Mouse (Mus musculus): ENCODE data around the gene Osbpl8.
A peak's percentile ranks its signal among the peaks of the same experiment; 100 is the strongest.
"Not testable (repeated sequence)": the region's sequence is repeated elsewhere in the genome, so short reads cannot be mapped to it uniquely, and the experiment has no call there.

The Osbpl8 gene

DNA sequence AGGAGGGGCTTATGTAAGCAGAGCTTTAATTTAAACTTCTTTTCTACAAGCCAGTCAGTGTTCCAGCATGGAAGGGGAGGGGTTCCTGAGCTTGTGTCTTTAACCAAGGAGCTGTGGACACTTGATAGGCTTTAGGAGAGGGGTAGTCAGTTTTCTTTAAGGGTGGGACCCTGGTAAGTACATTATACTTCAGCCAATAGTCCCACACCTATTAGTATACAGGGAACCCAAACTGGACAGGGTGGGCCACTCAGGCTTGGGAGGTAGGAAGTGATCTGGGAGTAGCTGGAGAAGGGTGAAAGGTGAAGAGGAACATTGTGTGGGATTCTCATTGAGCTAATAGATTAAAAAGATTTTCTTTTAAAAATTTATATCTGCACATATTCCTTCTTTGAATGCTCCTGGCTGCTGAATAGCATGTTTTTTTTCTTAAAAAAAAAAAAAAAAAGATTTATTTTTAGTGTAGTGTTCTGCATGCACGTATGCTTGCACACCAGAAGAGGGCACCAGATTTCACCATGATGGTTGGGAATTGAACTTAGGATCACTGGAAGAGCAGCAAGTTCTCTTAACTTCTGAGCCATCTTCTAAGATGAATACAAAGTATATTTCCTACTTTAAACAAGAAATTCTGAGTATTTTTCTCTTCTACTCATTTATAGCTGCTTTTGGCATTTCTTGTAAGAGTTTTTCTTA lies 21.2 kb downstream of the Osbpl8 start:
- no peak for DNase-seq (ENCODE audit: low spot score)

DNA sequence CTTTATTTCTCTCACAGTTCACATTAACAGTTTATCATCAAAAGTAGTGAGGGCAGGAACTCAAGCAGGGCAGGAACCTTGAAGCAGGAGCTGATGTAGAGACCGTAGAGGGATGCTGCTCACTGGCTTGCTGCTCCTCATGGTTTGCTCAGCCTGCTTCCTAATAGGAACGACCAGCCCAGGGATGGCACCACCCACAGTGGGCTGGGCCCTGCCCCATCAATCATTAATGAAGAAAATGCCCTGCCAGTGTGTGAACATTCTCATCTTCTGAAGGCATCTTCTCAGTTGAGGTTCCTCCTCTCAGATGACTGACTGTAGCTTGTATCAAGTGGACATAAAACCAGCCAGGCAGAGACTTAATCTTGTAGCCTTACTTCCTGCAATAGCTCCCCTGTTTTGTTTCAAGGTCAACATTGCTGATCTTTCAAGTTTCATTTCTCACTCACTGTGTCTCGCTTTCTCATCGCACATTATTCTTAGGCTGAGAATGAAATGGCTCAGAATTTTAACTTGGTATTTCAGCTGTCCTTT lies 24.5 kb downstream of the Osbpl8 start:
- DNase-seq (ENCODE audit: low spot score) = no peak

DNA sequence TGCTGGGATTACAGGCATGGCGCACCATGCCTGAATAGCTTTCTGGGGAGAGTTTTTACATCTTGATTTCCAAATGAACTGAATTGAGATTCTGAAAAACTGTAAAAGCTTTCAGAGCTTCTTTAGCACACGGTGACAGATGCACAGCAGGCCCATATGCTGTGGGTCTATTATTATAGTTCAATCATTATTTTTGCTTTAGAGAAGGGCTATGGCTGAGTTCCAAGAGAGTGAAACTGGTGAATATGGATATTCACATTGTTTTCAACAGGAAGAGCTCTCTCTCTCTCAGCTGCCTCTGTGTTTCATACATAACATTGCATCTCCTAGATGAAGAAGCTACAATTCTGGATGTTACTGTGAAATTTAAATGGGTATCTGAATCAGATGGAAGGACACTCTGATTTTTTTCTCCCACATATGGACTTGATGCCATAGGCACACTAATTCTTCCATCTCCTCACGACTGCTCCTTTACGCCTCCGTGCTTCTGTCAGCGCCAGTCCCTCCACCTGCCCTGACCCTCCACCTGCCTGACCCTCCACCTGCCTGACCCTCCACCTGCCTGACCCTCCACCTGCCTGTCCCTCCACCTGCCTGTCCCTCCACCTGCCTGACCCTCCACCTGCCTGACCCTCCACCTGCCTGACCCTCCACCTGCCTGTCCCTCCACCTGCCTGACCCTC lies 25.7 kb downstream of the Osbpl8 start:
- DNase-seq (ENCODE audit: low spot score) = no peak

DNA sequence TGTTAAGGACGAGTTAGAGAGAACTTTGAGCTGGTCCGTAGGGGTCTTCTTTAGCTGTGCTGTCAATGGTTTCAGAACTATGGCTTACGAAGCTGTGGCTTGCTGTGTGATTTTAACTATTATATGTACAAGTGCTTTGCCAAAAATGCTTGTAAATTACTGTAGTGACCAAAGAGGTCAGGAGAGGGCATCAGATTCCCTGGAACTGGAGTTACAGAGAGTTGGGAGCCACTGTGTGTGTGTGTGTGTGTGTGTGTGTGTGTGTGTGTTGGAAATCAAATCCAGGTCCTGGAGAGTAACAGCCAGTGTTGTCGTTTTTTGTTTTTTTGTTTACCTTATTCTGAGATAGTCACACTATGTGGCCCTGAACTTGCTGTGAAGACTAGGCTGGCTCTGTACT lies 29.0 kb downstream of the Osbpl8 start:
- no peak for DNase-seq (ENCODE audit: low spot score)

DNA sequence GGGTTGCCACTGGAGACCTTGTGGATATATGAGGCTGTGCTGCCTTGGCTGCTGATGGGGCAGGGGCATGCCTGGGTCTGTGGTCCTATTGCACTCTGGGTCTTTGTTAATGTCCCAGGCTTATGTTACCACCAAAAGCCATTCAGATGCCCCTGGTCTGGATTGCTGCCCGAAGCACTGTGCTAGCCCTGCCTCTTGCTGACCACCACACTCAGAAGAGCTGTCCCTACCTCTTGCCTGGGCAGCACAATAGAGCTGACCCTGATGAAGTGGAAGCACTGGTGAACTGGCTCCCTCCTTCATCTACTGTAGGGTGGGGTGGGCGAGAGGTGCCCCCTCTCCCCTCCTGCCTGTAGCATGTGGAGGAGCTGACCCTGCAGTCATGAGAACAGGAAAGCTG lies 31.6 kb downstream of the Osbpl8 start:
- DNase-seq (ENCODE audit: low spot score) = no peak

DNA sequence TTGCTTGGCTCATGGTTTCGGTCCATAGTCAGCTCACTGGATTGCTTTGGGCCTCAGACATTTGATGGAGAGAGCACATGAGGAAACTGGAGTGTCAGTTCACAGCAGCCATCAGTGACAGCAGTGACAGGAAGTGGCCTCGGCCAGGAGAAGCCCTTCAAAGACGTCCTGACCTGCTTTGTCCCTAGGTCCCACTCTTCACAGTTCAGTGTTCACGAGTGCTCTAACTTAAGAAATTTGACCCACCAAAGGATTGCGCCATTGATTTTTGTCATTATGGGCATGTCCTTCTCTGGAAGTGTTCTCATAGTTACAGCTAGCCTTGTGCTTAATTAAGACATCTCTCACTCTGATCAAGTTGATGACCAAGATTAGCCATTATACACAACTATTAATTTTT lies 34.2 kb downstream of the Osbpl8 start:
- not testable (repeated sequence) for DNase-seq (ENCODE audit: low spot score)

DNA sequence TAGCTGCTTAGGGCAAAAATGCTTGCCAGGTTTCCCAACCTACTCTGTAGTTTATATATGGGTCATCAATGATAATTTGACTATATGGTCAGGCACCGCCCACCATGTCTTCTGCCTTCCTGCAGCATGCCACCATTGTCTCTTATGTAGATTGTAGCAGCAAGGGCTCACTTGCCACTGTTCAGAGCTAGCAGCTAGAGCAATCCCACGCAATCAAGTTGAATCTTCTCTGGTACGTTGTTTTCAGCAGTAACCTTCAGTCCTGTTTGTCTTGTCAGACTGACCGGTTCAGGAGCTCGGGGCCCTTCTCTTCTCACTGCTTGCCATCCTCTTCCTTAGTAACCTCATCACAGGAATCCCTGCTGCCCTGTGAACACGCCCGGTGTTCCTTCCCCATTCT lies 36.6 kb downstream of the Osbpl8 start:
- no peak for DNase-seq (ENCODE audit: low spot score)

DNA sequence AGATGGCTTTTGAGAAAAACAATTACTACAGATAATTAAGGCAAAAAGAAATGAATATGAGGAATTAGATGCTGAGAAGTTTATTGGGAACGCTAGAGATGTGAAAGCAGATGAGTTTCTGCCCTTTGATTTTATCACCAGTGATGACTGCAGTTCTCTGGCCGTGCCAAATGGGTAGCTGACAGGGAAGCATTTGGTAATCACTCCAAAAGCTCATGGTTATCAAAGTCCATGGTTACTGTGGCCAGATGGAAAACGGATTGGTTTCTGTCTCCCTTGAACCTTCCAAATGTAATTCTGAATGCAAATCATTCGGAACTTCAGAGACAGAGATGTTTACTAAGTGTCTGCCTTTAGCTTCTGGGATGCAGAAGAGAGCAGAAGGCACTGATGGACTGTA lies 37.1 kb downstream of the Osbpl8 start:
- no peak for DNase-seq (ENCODE audit: low spot score)

DNA sequence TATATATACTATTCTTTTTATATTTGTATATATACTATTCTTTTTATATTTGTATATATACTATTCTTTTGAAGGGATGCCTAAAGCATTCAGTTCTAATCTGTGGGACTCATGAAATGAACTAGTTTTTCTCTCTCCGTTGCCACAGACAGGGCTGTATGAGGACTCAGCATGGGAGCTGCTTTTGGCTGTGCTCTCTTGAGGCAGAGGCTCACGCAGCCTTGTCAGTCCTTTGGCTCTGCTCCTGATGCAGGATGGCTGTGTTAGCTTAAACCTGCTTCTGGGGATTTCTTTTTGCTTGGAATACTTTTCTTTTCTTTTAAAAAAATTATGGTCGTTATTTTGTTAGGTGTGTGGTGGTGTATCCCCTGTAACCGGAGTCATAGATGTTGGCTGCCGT lies 39.5 kb downstream of the Osbpl8 start:
- no peak for DNase-seq (ENCODE audit: low spot score)

DNA sequence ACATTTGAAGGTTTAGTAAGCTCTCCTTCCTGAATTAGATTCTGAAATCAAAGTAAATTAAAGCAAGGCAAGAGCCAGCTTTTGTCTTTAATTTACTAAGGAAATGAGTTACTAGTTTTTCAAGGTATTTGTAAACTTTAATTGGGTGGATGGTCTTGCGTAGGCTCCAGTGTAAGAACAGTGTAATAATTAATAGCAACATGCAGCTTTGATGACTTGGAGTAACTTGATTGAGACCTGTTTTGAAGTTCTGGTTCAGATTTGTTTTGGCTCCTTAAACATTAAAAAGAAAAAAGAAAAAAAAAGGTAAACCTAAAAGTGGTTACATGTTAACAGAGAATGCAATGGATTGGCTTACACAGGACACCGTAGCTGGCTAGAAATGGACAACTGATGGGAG lies 40.9 kb downstream of the Osbpl8 start:
- DNase-seq (ENCODE audit: low spot score) = no peak

DNA sequence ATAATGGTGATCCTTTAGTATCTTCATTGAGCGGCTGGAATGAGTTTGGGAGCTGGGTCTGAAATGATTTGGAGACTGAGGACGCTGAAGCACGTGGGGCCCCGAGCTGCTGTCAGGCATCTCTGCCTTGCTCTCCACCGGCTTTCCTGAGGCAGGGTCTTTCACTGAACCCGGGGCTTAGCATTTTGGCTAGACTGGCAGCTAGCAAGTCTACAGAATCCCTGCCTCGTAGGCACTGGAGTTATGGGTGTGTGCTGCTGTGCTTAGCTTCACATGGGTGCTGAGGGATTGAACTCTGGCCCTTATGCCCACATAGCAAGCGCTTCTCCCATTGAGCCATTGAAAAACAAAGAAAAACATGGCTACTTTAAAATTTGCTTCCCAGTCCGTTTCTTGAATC lies 42.8 kb downstream of the Osbpl8 start:
- no peak for DNase-seq (ENCODE audit: low spot score)

DNA sequence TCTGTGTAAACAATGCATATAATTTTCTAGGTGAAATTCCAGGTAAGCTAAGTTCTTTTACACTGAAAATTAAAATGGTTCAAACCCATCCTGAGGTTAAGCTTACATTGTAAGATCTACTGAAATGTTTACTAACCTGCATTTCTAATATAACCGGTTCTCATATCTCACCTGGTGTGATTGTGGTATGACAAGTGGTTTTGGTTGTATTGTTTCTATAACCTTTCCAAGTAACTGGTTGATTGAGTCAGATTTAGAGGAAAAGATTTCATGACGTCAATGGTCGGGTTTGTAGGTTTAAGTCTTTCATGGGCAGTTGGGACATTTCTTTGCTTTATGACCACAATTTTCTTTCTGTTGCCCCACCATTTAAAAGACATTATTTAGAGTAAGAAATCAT lies 49.5 kb downstream of the Osbpl8 start:
- no peak for DNase-seq (ENCODE audit: low spot score)

DNA sequence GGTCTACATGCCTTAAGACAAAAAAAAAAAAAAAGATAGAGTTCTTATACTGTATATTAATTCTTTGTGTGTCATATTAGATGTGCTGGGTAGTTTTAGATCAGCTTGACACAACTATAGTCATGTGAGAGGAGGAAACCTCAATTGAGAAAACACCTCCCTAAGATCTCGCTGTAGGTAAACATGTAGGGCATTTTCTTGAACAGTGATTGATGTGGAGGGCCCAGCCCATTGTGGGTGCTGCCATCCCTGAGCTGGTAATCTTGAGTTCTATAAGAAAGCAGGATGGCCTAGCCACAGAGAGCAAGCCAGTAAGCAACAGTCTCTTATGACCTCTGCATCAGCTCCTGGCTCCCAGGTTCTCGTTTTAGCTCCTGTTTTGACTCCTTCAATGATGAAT lies 50.1 kb downstream of the Osbpl8 start:
- DNase-seq (ENCODE audit: low spot score) = no peak

DNA sequence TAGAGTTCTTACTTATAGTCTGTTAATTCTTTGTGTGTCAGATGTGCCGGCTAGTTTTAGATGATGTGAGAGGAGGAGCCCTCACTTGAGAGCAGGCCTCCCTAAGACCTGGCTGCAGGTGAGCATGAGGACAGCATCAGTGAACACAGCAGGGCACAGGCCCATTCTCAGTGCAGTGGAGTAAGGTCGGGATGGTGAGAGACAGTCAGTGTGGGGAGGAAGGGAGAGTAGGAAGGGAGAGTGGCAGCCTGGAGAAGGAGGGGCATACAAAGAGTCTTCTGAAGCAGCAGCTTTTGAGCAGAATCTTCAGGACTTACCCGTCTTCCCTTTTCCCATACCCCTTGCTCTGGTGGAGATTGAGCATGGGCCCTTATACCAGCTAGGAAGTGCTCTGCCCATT lies 51.0 kb downstream of the Osbpl8 start:
- no peak for DNase-seq (ENCODE audit: low spot score)

DNA sequence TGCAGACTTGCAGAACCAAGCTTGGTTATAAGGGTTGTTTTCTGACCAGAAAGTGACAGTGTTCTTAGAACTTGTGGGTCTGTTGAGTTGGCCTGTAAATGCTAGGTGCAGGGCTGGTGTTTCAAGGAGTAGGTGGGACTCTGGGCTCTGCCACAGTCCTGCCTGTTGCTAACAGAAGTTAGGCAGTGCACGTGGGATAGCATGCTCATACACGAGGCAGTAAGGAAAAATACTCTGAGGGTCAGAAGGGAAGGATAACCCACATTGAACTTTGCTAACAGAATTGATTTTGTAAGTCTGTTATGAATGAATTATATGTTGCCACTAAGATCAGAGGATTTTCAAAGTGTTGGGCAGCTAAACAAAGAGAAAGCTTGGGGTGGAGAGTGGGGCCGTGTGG lies 51.6 kb downstream of the Osbpl8 start:
- no peak for DNase-seq (ENCODE audit: low spot score)

DNA sequence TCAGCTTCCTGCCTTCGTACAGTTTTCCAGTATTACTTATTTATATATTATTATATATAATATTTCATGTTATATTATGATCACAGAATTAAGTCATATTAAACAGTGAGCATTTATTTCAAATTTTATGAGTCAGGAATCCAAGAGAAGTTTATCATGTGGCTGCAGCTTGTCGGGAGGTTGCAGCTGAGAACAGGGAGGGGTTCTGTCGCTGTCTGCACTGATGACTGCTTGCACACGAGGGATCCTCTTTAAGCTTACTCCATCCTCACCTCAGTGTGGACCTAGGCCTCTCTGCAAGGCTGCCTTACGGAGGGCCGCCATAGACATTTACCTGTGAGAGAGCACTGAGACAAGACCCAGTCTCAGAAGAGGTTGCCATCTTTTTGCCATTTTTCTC lies 58.0 kb downstream of the Osbpl8 start:
- DNase-seq (ENCODE audit: low spot score) = no peak

DNA sequence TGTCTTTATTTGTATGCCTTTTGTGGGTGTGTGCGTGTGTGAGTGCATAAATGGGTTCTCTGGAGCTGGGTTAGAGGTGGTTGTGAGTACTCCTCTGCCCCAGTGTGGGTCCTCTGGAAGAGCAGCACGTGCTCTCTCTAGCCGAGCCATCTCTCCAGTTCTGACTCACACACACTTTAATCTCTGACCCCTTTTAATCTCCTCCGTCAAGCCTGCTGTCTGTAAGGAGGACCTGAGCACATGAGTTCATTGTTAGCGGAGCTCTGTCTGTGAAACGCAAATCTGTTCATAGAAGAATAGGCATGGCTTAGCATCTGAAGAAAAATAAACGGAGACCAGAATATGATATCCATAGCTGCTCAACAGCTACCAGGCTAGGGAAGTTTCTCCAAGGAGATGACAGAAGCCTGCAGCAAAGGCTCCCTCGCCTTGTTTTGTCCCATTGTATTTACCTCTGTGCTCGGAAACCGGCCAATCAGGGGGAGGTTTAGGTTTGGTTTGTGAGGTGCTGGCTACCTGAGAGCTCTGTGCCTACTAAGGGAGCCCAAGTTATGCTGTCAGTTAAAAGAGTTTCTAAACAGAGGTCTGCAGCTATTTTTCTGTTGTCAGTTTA lies 58.8 kb downstream of the Osbpl8 start:
- DNase-seq (ENCODE audit: low spot score) = no peak

DNA sequence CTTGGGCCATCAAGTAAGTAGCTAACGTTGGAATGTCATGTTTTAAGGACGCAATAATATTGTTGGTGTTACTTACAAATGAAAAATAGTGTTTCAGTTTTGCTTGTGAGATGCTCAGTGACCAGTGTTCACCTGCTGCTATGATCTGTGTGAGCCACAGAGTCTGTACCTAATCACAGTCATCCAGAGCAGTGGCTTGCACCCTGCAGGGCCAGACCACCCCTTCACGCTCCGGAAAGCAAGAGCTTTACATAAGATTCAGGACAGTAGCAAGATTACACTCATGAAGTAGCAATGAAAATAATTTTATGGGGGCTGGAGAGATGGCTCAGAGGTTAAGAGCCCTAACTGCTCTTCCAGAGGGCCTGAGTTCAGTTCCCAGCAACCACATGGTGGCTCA lies 60.1 kb downstream of the Osbpl8 start:
- DNase-seq (ENCODE audit: low spot score) = no peak

DNA sequence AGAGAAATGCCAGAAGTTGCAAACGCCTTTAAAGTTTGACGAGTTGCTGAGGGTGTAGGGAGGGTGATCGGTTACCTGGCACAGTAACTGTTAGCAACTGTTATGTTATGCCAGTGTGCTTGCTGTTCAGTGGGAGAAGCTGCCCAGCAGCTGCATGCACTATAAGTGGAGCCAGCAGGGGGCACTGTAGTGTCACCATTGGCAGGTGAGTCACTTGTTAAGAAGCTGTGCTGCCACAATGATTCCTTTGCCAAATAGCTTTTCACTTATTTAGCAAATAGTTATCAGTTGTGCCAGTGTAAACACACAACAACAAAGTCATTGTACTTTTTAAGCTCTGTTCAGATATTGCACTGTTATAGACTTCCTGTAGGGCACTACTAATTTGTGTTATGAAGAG lies 62.0 kb downstream of the Osbpl8 start:
- DNase-seq (ENCODE audit: low spot score) = peak; percentile 89

DNA sequence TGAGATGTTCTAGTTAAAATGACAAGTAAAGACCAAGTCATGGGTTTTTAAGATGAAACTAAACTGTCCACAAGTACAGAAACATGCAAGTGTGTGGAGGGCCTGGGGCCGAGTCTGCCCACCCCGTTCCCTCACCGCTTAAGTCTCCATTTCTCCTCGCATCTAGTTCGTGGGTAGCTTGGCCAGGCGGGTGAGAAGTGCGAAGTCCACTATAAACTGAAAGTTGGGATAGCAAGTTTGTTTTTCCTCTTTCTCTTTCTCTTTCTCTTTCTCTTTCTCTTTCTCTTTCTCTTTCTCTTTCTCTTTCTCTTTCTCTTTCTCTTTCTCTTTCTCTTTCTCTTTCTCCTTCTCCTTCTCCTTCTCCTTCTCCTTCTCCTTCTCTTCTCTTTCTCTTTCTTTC lies 67.7 kb downstream of the Osbpl8 start:
- DNase-seq (ENCODE audit: low spot score) = not testable (repeated sequence)

DNA sequence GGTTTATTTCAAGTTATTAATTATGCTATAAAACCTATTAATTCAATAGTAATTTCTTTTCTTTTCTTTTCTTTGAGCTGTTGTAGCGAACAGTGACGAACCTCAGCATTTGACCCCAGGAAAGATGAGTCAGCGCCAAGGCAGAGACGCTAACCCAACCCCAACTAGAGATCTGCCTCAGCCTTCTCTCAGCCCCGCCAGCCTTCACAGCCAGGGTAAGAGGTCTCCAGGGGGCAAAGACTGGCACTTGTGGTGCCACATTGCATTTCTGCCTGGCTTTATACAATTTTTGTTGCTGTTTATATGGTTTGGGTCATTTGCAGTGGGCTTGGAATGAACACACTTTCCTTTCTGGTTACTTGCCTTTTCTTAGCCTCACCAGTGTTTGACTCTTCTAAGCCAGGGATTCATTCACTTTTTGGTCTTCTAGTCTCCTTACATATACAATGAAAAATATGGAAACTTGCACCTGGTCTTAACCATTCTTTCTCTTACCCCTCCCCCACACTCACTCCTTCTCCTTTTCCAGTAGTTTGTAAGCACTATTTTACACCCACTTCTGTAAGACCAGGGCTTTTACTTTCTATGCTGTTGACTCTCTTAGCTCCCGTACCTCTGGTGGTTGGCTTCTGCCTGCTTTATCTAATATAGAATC lies 69.1 kb downstream of the Osbpl8 start:
- DNase-seq (ENCODE audit: low spot score) = no peak

DNA sequence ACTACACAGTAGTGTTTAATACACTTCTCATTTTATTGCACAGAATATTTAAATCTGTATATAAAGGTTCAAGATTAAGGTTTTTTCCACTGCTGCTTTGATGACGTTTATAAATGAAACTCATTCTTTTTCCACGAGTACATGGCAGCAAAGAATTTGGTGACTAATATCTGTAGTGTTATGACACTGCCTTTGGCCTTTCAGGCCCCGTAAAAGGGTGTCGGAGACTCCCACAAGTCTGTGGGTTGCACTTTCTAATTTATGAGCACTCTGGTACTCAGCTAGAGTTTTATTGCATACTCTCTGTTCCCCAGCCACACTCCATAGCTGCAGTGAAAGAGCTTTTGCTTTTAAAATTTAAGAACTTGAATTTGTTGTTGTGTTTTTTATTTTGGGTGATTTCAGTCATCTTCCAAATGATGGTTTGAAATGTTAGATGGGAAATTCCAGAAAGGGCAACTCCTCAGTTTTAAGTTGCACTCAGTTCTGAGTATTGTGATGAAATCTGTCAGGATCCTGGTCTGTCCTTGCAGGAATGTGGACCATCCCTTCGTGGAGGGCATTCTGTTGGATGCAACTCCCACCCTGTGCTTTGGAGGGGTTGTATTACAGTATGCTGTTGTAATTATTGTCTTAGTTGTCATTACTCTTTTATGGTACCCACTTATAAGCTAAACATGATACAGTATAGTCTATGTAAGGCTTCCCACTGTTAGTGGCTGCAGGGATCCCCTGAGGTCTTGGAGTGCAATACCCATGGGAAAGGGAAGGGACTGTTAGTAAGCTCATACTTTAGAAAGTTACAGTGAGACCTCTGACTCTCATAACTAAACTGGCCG lies 70.1 kb downstream of the Osbpl8 start:
- DNase-seq (ENCODE audit: low spot score) = no peak

Data from ovary, postnatal 36 days (tissue).